Mouse (Mus musculus) embryonic facial prominence, embryonic 10.5 days (tissue): ENCODE measurements around the gene Myo1b. TPM values are rescaled to one million over a fixed set of nuclear protein-coding genes. Genes with fewer than 3 reads are reported as not detected.

Experiments
- DNase-seq: peaks from one replicate; pipeline ENCODE4 v3.0.0-alpha.2; 2017; ENCODE audit warnings: low spot score
- H3K27ac ChIP-seq: fragments of 300-500 bp; sonication (generic); replicated peaks from 2 replicates; pipeline ENCODE4 v1.5.1; 2016; ENCODE audit warnings: mild to moderate bottlenecking
- H3K27me3 ChIP-seq: fragments of 300-500 bp; sonication (generic); replicated peaks from 2 replicates; pipeline ENCODE4 v1.6.1; 2016; ENCODE audit warnings: low read depth, mild to moderate bottlenecking; ENCODE audit not compliant: poor library complexity, severe bottlenecking
- H3K36me3 ChIP-seq: fragments of 300-500 bp; sonication (generic); replicated peaks from 2 replicates; pipeline ENCODE4 v1.6.1; 2016; ENCODE audit warnings: mild to moderate bottlenecking, moderate library complexity
- H3K4me1 ChIP-seq: fragments of 300-500 bp; sonication (generic); 2 replicates; pipeline ENCODE4 v1.6.1; 2016
- H3K4me3 ChIP-seq: fragments of 300-500 bp; sonication (generic); 2 replicates; pipeline ENCODE4 v1.5.1; 2016; ENCODE audit warnings: mild to moderate bottlenecking, moderate library complexity
- H3K9me3 ChIP-seq: fragments of 300-500 bp; sonication (generic); 2 replicates; pipeline ENCODE4 v1.6.1; 2016; ENCODE audit warnings: mild to moderate bottlenecking
- WGBS: fragments of 180-500 bp; shearing (Covaris S2); methylation state at CpG from one replicate; pipeline ENCODE4 v1.1.7; 2016; 5-methylcytosine and 5-hydroxymethylcytosine counted together
- polyA plus RNA-seq: library from polyadenylated mRNA; unstranded; fragments of >200 nt; fragmentation: Nextera tagmentation; extraction: Ambion mirVana; gene quantifications from 2 replicates; pipeline ENCODE4 v1.2.1, GENCODE M21; 2016

Myo1b gene
- polyA plus RNA-seq, 1 experiment from 2014 or later = 91.6 TPM

- Histone ChIP-seq H3K27ac (no peak overlapping the region), H3K4me3 (no peak overlapping the region), H3K27me3 (no peaks in the 10 kb centered on the region), H3K4me1 (no peaks in the 10 kb centered on the region), H3K36me3 (peaks cover 56% of the 10 kb centered on the region), H3K9me3 (no peaks in the 10 kb centered on the region)
- DNase-seq = no peak
- WGBS = 94% methylated on average over 9 of the region's 9 CpGs
Measured at GRCm38 (mm10) chr1:51829353-51829752, 86.5 kb downstream of the Myo1b start.

- peaks cover 57% of the 10 kb centered on the region for H3K36me3 ChIP-seq
- no peaks in the 10 kb centered on the region for H3K4me1 ChIP-seq
- H3K4me3 ChIP-seq = no peak overlapping the region
- no peaks in the 10 kb centered on the region for H3K27me3 ChIP-seq
- H3K9me3 ChIP-seq = no peaks in the 10 kb centered on the region
- no peak for DNase-seq
- no peak overlapping the region for H3K27ac ChIP-seq
- WGBS = 88% methylated on average over 4 of the region's 4 CpGs
Measured at GRCm38 (mm10) chr1:51822531-51822930, 93.3 kb downstream of the Myo1b start.

- Histone ChIP-seq H3K4me3 (no peak overlapping the region), H3K27me3 (no peaks in the 10 kb centered on the region), H3K9me3 (no peaks in the 10 kb centered on the region), H3K36me3 (peaks cover 63% of the 10 kb centered on the region), H3K4me1 (no peaks in the 10 kb centered on the region), H3K27ac (no peak overlapping the region)
- 86% methylated on average over 13 of the region's 13 CpGs for WGBS
- no peak for DNase-seq
Measured at GRCm38 (mm10) chr1:51821701-51822495, 94.0 kb downstream of the Myo1b start.

- Histone ChIP-seq H3K36me3 (peaks cover 73% of the 10 kb centered on the region), H3K27ac (no peak overlapping the region), H3K4me3 (no peak overlapping the region), H3K27me3 (no peaks in the 10 kb centered on the region), H3K4me1 (no peaks in the 10 kb centered on the region), H3K9me3 (no peaks in the 10 kb centered on the region)
- WGBS = 90% methylated on average over 6 of the region's 6 CpGs
- no peak for DNase-seq
Measured at GRCm38 (mm10) chr1:51820520-51820919, 95.4 kb downstream of the Myo1b start.

GRCm38 (mm10) chr1:51820013-51820441 is 95.8 kb downstream of the Myo1b start:
- 88% methylated on average over 7 of the region's 7 CpGs for WGBS
- H3K4me3 ChIP-seq = no peak overlapping the region
- H3K36me3 ChIP-seq = peaks cover 73% of the 10 kb centered on the region
- no peaks in the 10 kb centered on the region for H3K27me3 ChIP-seq
- H3K27ac ChIP-seq = no peak overlapping the region
- no peaks in the 10 kb centered on the region for H3K4me1 ChIP-seq
- DNase-seq = no peak
- H3K9me3 ChIP-seq = no peaks in the 10 kb centered on the region

- WGBS = 74% methylated on average over 1 of the region's 1 CpGs
- Histone ChIP-seq H3K9me3 (no peaks in the 10 kb centered on the region), H3K27ac (no peak overlapping the region), H3K36me3 (peaks cover 70% of the 10 kb centered on the region), H3K27me3 (no peaks in the 10 kb centered on the region), H3K4me1 (no peaks in the 10 kb centered on the region), H3K4me3 (no peak overlapping the region)
- DNase-seq = no peak
Measured at GRCm38 (mm10) chr1:51815636-51816035, 100.2 kb downstream of the Myo1b start.

GRCm38 (mm10) chr1:51814854-51815630 is 100.8 kb downstream of the Myo1b start:
- peaks cover 74% of the 10 kb centered on the region for H3K36me3 ChIP-seq
- no peak overlapping the region for H3K27ac ChIP-seq
- WGBS = 82% methylated on average over 5 of the region's 5 CpGs
- no peak for DNase-seq
- H3K9me3 ChIP-seq = no peaks in the 10 kb centered on the region
- no peaks in the 10 kb centered on the region for H3K4me1 ChIP-seq
- no peaks in the 10 kb centered on the region for H3K27me3 ChIP-seq
- H3K4me3 ChIP-seq = no peak overlapping the region

GRCm38 (mm10) chr1:51808847-51809246 is 107.0 kb downstream of the Myo1b start:
- Histone ChIP-seq H3K27ac (no peak overlapping the region), H3K36me3 (peaks cover 59% of the 10 kb centered on the region), H3K4me3 (no peak overlapping the region), H3K4me1 (peaks cover 4% of the 10 kb centered on the region), H3K27me3 (no peaks in the 10 kb centered on the region), H3K9me3 (no peaks in the 10 kb centered on the region)
- no peak for DNase-seq
- WGBS = 87% methylated on average over 10 of the region's 10 CpGs

- H3K4me3 ChIP-seq = no peak overlapping the region
- H3K27ac ChIP-seq = no peak overlapping the region
- peaks cover 4% of the 10 kb centered on the region for H3K4me1 ChIP-seq
- no peak for DNase-seq
- WGBS = 82% methylated on average over 1 of the region's 1 CpGs
- peaks cover 60% of the 10 kb centered on the region for H3K36me3 ChIP-seq
- H3K27me3 ChIP-seq = no peaks in the 10 kb centered on the region
- no peaks in the 10 kb centered on the region for H3K9me3 ChIP-seq
Measured at GRCm38 (mm10) chr1:51808228-51808627, 107.6 kb downstream of the Myo1b start.

- DNase-seq = no peak
- WGBS = 57% methylated on average over 5 of the region's 5 CpGs
- no peak overlapping the region for H3K4me3 ChIP-seq
- peaks cover 59% of the 10 kb centered on the region for H3K36me3 ChIP-seq
- peaks cover 4% of the 10 kb centered on the region for H3K4me1 ChIP-seq
- H3K9me3 ChIP-seq = no peaks in the 10 kb centered on the region
- H3K27ac ChIP-seq = no peak overlapping the region
- H3K27me3 ChIP-seq = no peaks in the 10 kb centered on the region
Measured at GRCm38 (mm10) chr1:51805040-51805610, 110.7 kb downstream of the Myo1b start.

GRCm38 (mm10) chr1:51804296-51805039 is 111.4 kb downstream of the Myo1b start:
- WGBS = 72% methylated on average over 12 of the region's 12 CpGs
- no peak overlapping the region for H3K4me3 ChIP-seq
- H3K9me3 ChIP-seq = no peaks in the 10 kb centered on the region
- peaks cover 4% of the 10 kb centered on the region for H3K4me1 ChIP-seq
- peaks cover 60% of the 10 kb centered on the region for H3K36me3 ChIP-seq
- H3K27ac ChIP-seq = no peak overlapping the region
- no peaks in the 10 kb centered on the region for H3K27me3 ChIP-seq
- DNase-seq = no peak

- H3K27ac ChIP-seq = no peak overlapping the region
- peaks cover 13% of the 10 kb centered on the region for H3K4me1 ChIP-seq
- WGBS = 77% methylated on average over 7 of the region's 7 CpGs
- no peak overlapping the region for H3K4me3 ChIP-seq
- H3K27me3 ChIP-seq = no peaks in the 10 kb centered on the region
- DNase-seq = no peak
- H3K9me3 ChIP-seq = no peaks in the 10 kb centered on the region
- H3K36me3 ChIP-seq = peaks cover 78% of the 10 kb centered on the region
Measured at GRCm38 (mm10) chr1:51798011-51798471, 117.8 kb downstream of the Myo1b start.
